Mouse (Mus musculus): ENCODE data around the gene Ddn. TPM values are rescaled to one million over a fixed set of nuclear protein-coding genes. Genes with fewer than 3 reads are reported as not detected.

Gene Ddn
- polyA plus RNA-seq, 1 experiment, result 0.26 TPM

- Histone ChIP-seq H3K27me3 (ENCODE audit: control insufficient read depth, insufficient read depth, low read length) (peaks cover 42% of the 10 kb centered on the region), H3K4me1 (replicated peaks; ENCODE audit: control insufficient read depth, insufficient read depth, low read length) (peaks cover 23% of the 10 kb centered on the region), H3K4me3 (ENCODE audit: control insufficient read depth, insufficient read depth, low read length) (no peak overlapping the region), H3K27ac (ENCODE audit: control insufficient read depth, insufficient read depth, low read length) (no peak overlapping the region), H3K36me3 (ENCODE audit: control insufficient read depth, insufficient read depth, low read length) (no peaks in the 10 kb centered on the region)
- 3% methylated on average over 10 of the region's 11 CpGs for WGBS
- DNase-seq, result no peak
- no peak for TF ChIP-seq CTCF (IDR thresholded peaks at IDR 0.05; ENCODE audit: borderline replicate concordance, control insufficient read depth, extremely low read depth, insufficient read depth, low read length, poor library complexity)
- TF ChIP-seq POLR2A (IDR thresholded peaks at IDR 0.05; ENCODE audit: control insufficient read depth, extremely low read depth, insufficient read depth, low read length, poor library complexity), result no peak
Observed at GRCm38 (mm10) chr15:98778806-98779205, 30.5 kb downstream of the Ddn start.

GRCm38 (mm10) chr15:98778191-98778770 lies 31.0 kb downstream of the Ddn start:
- Histone ChIP-seq H3K4me3 (ENCODE audit: control insufficient read depth, insufficient read depth, low read length) (no peak overlapping the region), H3K27ac (ENCODE audit: control insufficient read depth, insufficient read depth, low read length) (no peak overlapping the region), H3K27me3 (ENCODE audit: control insufficient read depth, insufficient read depth, low read length) (peaks cover 42% of the 10 kb centered on the region), H3K36me3 (ENCODE audit: control insufficient read depth, insufficient read depth, low read length) (no peaks in the 10 kb centered on the region), H3K4me1 (replicated peaks; ENCODE audit: control insufficient read depth, insufficient read depth, low read length) (peaks cover 23% of the 10 kb centered on the region)
- DNase-seq, result no peak
- TF ChIP-seq POLR2A (IDR thresholded peaks at IDR 0.05; ENCODE audit: control insufficient read depth, extremely low read depth, insufficient read depth, low read length, poor library complexity), result no peak
- no peak for TF ChIP-seq CTCF (IDR thresholded peaks at IDR 0.05; ENCODE audit: borderline replicate concordance, control insufficient read depth, extremely low read depth, insufficient read depth, low read length, poor library complexity)
- 3% methylated on average over 25 of the region's 25 CpGs for WGBS

GRCm38 (mm10) chr15:98777762-98778161 lies 31.5 kb downstream of the Ddn start, which contains the start of gene Wnt10b:
Gene Wnt10b (minus strand): TSS chr15:98778150.
- TF ChIP-seq POLR2A (IDR thresholded peaks at IDR 0.05; ENCODE audit: control insufficient read depth, extremely low read depth, insufficient read depth, low read length, poor library complexity) (no peak), CTCF (IDR thresholded peaks at IDR 0.05; ENCODE audit: borderline replicate concordance, control insufficient read depth, extremely low read depth, insufficient read depth, low read length, poor library complexity) (no peak)
- H3K4me3 ChIP-seq (ENCODE audit: control insufficient read depth, insufficient read depth, low read length), result no peak within 1 kb of the TSS
- peaks cover 42% of the 10 kb centered on the region for H3K27me3 ChIP-seq (ENCODE audit: control insufficient read depth, insufficient read depth, low read length)
- H3K27ac ChIP-seq (ENCODE audit: control insufficient read depth, insufficient read depth, low read length), result no peak within 1 kb of the TSS
- no peaks in the 10 kb centered on the region for H3K36me3 ChIP-seq (ENCODE audit: control insufficient read depth, insufficient read depth, low read length)
- under 1% methylated on average over 33 of the region's 33 CpGs for WGBS
- no peak for DNase-seq
- H3K4me1 ChIP-seq (replicated peaks; ENCODE audit: control insufficient read depth, insufficient read depth, low read length), result peaks cover 27% of the 10 kb centered on the region

- peaks cover 31% of the 10 kb centered on the region for H3K4me1 ChIP-seq (replicated peaks; ENCODE audit: control insufficient read depth, insufficient read depth, low read length)
- no peaks in the 10 kb centered on the region for H3K36me3 ChIP-seq (ENCODE audit: control insufficient read depth, insufficient read depth, low read length)
- H3K4me3 ChIP-seq (ENCODE audit: control insufficient read depth, insufficient read depth, low read length), result no peak overlapping the region
- DNase-seq, result no peak
- peaks cover 42% of the 10 kb centered on the region for H3K27me3 ChIP-seq (ENCODE audit: control insufficient read depth, insufficient read depth, low read length)
- no peak overlapping the region for H3K27ac ChIP-seq (ENCODE audit: control insufficient read depth, insufficient read depth, low read length)
- WGBS, result 9% methylated on average over 19 of the region's 19 CpGs
- TF ChIP-seq CTCF (IDR thresholded peaks at IDR 0.05; ENCODE audit: borderline replicate concordance, control insufficient read depth, extremely low read depth, insufficient read depth, low read length, poor library complexity), result no peak
- no peak for TF ChIP-seq POLR2A (IDR thresholded peaks at IDR 0.05; ENCODE audit: control insufficient read depth, extremely low read depth, insufficient read depth, low read length, poor library complexity)
Observed at GRCm38 (mm10) chr15:98777005-98777616, 32.2 kb downstream of the Ddn start.

- Histone ChIP-seq H3K27me3 (ENCODE audit: control insufficient read depth, insufficient read depth, low read length) (peaks cover 42% of the 10 kb centered on the region), H3K27ac (ENCODE audit: control insufficient read depth, insufficient read depth, low read length) (no peak overlapping the region), H3K4me1 (replicated peaks; ENCODE audit: control insufficient read depth, insufficient read depth, low read length) (peaks cover 35% of the 10 kb centered on the region), H3K4me3 (ENCODE audit: control insufficient read depth, insufficient read depth, low read length) (peak overlapping the region; percentile 17; the same call in 1 of the 2 replicates), H3K36me3 (ENCODE audit: control insufficient read depth, insufficient read depth, low read length) (no peaks in the 10 kb centered on the region)
- DNase-seq, result peak; percentile 31
- TF ChIP-seq CTCF (IDR thresholded peaks at IDR 0.05; ENCODE audit: borderline replicate concordance, control insufficient read depth, extremely low read depth, insufficient read depth, low read length, poor library complexity), result peak; percentile 32; the same call in 1 of the 2 replicates
- TF ChIP-seq POLR2A (IDR thresholded peaks at IDR 0.05; ENCODE audit: control insufficient read depth, extremely low read depth, insufficient read depth, low read length, poor library complexity), result no peak
- WGBS, result 6% methylated on average over 61 of the region's 62 CpGs
Observed at GRCm38 (mm10) chr15:98776280-98777004, 32.8 kb downstream of the Ddn start.

GRCm38 (mm10) chr15:98775533-98775932 lies 33.8 kb downstream of the Ddn start:
- no peak for DNase-seq
- peaks cover 42% of the 10 kb centered on the region for H3K27me3 ChIP-seq (ENCODE audit: control insufficient read depth, insufficient read depth, low read length)
- no peak overlapping the region for H3K4me3 ChIP-seq (ENCODE audit: control insufficient read depth, insufficient read depth, low read length)
- no peaks in the 10 kb centered on the region for H3K36me3 ChIP-seq (ENCODE audit: control insufficient read depth, insufficient read depth, low read length)
- H3K4me1 ChIP-seq (replicated peaks; ENCODE audit: control insufficient read depth, insufficient read depth, low read length), result peaks cover 35% of the 10 kb centered on the region
- H3K27ac ChIP-seq (ENCODE audit: control insufficient read depth, insufficient read depth, low read length), result no peak overlapping the region
- TF ChIP-seq CTCF (IDR thresholded peaks at IDR 0.05; ENCODE audit: borderline replicate concordance, control insufficient read depth, extremely low read depth, insufficient read depth, low read length, poor library complexity), result no peak
- no peak for TF ChIP-seq POLR2A (IDR thresholded peaks at IDR 0.05; ENCODE audit: control insufficient read depth, extremely low read depth, insufficient read depth, low read length, poor library complexity)
- 31% methylated on average over 5 of the region's 5 CpGs for WGBS

Measured in thymus, adult 2 months (tissue).